Mouse (Mus musculus): ENCODE measurements around the gene Gm20696. TPM values are rescaled to one million over a fixed set of nuclear protein-coding genes. Genes with fewer than 3 reads are reported as not detected.

Gene Gm20696
- polyA plus RNA-seq, 1 experiment from 2014 or later: 6.9 TPM

GRCm38 (mm10) chr6:99683974-99684373 is 17.4 kb upstream of the Gm20696 start:
- Histone ChIP-seq H3K36me3 (no peaks in the 10 kb centered on the region), H3K27me3 (0 out of 2 replicates have a peak, but pooled peaks cover 14% of the 10 kb centered on the region), H3K4me2 (replicated peaks) (no peak overlapping the region), H3K9me3 (no peaks in the 10 kb centered on the region), H3K4me1 (no peaks in the 10 kb centered on the region), H3K4me3 (no peak overlapping the region), H3K9ac (replicated peaks) (no peak overlapping the region), H3K27ac (replicated peaks) (no peak overlapping the region)
- 91% methylated on average over 5 of the region's 5 CpGs for WGBS
- ATAC-seq (ENCODE audit: low FRiP score, low read depth): no peak

- WGBS: 73% methylated on average over 11 of the region's 11 CpGs
Observed at GRCm38 (mm10) chr6:99678108-99678507, 11.5 kb upstream of the Gm20696 start.

GRCm38 (mm10) chr6:99677325-99677724 is 10.7 kb upstream of the Gm20696 start:
- ATAC-seq (ENCODE audit: low FRiP score, low read depth): no peak
- no peaks in the 10 kb centered on the region for H3K9me3 ChIP-seq
- no peak overlapping the region for H3K27ac ChIP-seq (replicated peaks)
- peaks cover 6% of the 10 kb centered on the region; the same call in 1 of the 2 replicates for H3K4me1 ChIP-seq
- H3K4me3 ChIP-seq: no peak overlapping the region
- no peak overlapping the region for H3K4me2 ChIP-seq (replicated peaks)
- no peaks in the 10 kb centered on the region for H3K27me3 ChIP-seq
- H3K9ac ChIP-seq (replicated peaks): no peak overlapping the region
- WGBS: 91% methylated on average over 8 of the region's 8 CpGs
- H3K36me3 ChIP-seq: no peaks in the 10 kb centered on the region

More at GRCm38 (mm10) chr6:99678108-99678507, 11.5 kb upstream of the Gm20696 start:
- peaks cover 6% of the 10 kb centered on the region; the same call in 1 of the 2 replicates for H3K4me1 ChIP-seq
- H3K4me2 ChIP-seq (replicated peaks): no peak overlapping the region
- H3K27me3 ChIP-seq: no peaks in the 10 kb centered on the region
- no peak for ATAC-seq (ENCODE audit: low FRiP score, low read depth)
- 0 out of 2 replicates have a peak overlapping the region, but pooled peaks have one; percentile 7 for H3K27ac ChIP-seq (replicated peaks)
- H3K4me3 ChIP-seq: no peak overlapping the region
- H3K36me3 ChIP-seq: no peaks in the 10 kb centered on the region
- H3K9me3 ChIP-seq: no peaks in the 10 kb centered on the region
- H3K9ac ChIP-seq (replicated peaks): no peak overlapping the region

- Histone ChIP-seq H3K4me3 (no peak overlapping the region), H3K27me3 (peaks cover 9% of the 10 kb centered on the region; the same call in 1 of the 2 replicates), H3K4me1 (peaks cover 24% of the 10 kb centered on the region), H3K4me2 (replicated peaks) (no peak overlapping the region), H3K9ac (replicated peaks) (no peak overlapping the region), H3K27ac (replicated peaks) (0 out of 2 replicates have a peak overlapping the region, but pooled peaks have one; percentile 25), H3K36me3 (no peaks in the 10 kb centered on the region), H3K9me3 (no peaks in the 10 kb centered on the region)
- no peak for ATAC-seq (ENCODE audit: low FRiP score, low read depth)
- WGBS: 67% methylated on average over 4 of the region's 4 CpGs
Observed at GRCm38 (mm10) chr6:99674482-99674881, 7.9 kb upstream of the Gm20696 start.

- Histone ChIP-seq H3K27me3 (peaks cover 25% of the 10 kb centered on the region), H3K4me1 (peaks cover 36% of the 10 kb centered on the region), H3K4me3 (no peak overlapping the region), H3K27ac (replicated peaks) (no peak overlapping the region), H3K9me3 (no peaks in the 10 kb centered on the region), H3K36me3 (no peaks in the 10 kb centered on the region), H3K9ac (replicated peaks) (no peak overlapping the region), H3K4me2 (replicated peaks) (no peak overlapping the region)
- WGBS: 69% methylated on average over 3 of the region's 3 CpGs
- ATAC-seq (ENCODE audit: low FRiP score, low read depth): no peak
Observed at GRCm38 (mm10) chr6:99671768-99672167, 5.2 kb upstream of the Gm20696 start.

- Histone ChIP-seq H3K9ac (replicated peaks) (no peak overlapping the region), H3K27me3 (peaks cover 25% of the 10 kb centered on the region), H3K4me2 (replicated peaks) (no peak overlapping the region), H3K4me1 (peaks cover 41% of the 10 kb centered on the region), H3K27ac (replicated peaks) (peak overlapping the region; percentile 73), H3K9me3 (no peaks in the 10 kb centered on the region), H3K4me3 (no peak overlapping the region), H3K36me3 (no peaks in the 10 kb centered on the region)
- ATAC-seq (ENCODE audit: low FRiP score, low read depth): no peak
- 68% methylated on average over 7 of the region's 7 CpGs for WGBS
Observed at GRCm38 (mm10) chr6:99670481-99671119, 4.0 kb upstream of the Gm20696 start.

- Histone ChIP-seq H3K4me2 (replicated peaks) (peak overlapping the region; percentile 21; the same call in 1 of the 2 replicates), H3K27ac (replicated peaks) (peak overlapping the region; percentile 73), H3K9me3 (no peaks in the 10 kb centered on the region), H3K27me3 (peaks cover 25% of the 10 kb centered on the region), H3K9ac (replicated peaks) (no peak overlapping the region), H3K4me1 (peaks cover 49% of the 10 kb centered on the region), H3K4me3 (no peak overlapping the region), H3K36me3 (no peaks in the 10 kb centered on the region)
- ATAC-seq (ENCODE audit: low FRiP score, low read depth): peak; percentile 72
- WGBS: 22% methylated on average over 5 of the region's 5 CpGs
Observed at GRCm38 (mm10) chr6:99669481-99670325, 3.1 kb upstream of the Gm20696 start.

DNA sequence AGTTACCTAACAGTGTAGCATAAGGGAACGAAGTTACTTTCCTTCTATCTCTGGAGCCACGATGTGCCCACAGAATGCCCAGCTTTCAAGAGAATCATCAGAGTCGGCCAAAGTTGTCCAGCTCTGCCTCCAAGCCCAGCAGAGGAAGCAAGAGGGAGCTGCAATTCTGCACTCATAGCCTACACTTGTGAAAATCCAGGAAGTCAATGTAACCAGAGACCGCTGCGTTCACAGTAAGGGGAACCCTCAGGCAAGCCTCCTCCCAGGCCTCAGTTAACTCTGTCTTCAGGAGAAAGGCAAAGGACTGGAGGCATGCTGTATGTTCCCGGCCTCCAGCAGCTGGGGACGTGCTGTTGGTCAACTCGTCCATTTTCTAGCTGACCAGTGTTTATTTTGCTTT is 693 bp upstream of the Gm20696 start:
- peak overlapping the region; percentile 91 for H3K4me2 ChIP-seq (replicated peaks)
- WGBS: 40% methylated on average over 8 of the region's 8 CpGs
- H3K4me3 ChIP-seq: peak overlapping the region; percentile 79
- H3K36me3 ChIP-seq: no peaks in the 10 kb centered on the region
- no peaks in the 10 kb centered on the region for H3K9me3 ChIP-seq
- H3K27ac ChIP-seq (replicated peaks): peak overlapping the region; percentile 79
- H3K27me3 ChIP-seq: peaks cover 29% of the 10 kb centered on the region
- H3K9ac ChIP-seq (replicated peaks): no peak overlapping the region; the same call in 1 of the 2 replicates
- no peak for ATAC-seq (ENCODE audit: low FRiP score, low read depth)
- H3K4me1 ChIP-seq: peaks cover 58% of the 10 kb centered on the region

DNA sequence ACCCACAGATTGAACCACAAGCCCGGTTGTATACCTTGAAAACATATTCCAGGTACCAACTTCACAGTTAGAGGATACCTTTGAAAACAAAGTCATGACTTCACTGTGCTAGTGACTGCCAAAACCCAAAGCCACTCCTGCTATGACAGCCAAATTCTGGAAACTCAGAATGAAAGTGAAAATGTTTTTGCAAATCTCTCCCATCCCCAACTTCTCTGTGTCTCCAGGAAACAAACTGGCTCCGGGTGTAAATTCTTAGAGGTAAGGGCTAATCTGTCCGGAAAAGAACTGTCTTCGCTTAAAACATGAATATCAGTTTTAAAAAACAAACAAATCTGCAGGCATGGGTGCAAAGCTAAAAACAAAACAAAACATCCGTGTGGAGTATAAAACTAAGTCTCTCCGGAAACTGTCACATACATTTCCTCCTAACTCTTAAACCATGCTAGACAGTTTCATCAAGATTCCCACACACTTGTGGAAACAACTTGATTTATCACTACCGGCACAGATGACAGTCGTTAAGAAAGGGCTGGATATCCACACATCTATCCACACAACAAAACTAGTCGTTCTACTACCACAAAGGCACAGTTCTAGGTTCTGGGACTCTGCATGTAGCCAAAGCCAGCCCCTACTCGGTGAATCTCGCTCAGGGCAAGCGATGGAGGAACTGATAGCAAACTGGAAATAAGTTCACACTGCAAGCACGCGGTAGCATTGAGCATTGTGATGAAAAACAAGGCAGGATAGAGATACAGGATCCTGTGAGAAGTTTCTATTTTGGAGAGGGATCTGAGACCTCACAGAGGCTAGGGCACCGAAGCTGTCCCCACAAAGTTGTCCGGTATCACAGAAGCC is 910 bp downstream of the Gm20696 start:
- ATAC-seq (ENCODE audit: low FRiP score, low read depth): no peak
- Histone ChIP-seq H3K9me3 (no peaks in the 10 kb centered on the region), H3K9ac (replicated peaks) (peak overlapping the region; percentile 82), H3K27ac (replicated peaks) (peak overlapping the region; percentile 79; the same call in 1 of the 2 replicates), H3K4me1 (peaks cover 55% of the 10 kb centered on the region), H3K36me3 (no peaks in the 10 kb centered on the region), H3K4me2 (replicated peaks) (peak overlapping the region; percentile 91), H3K27me3 (peaks cover 22% of the 10 kb centered on the region), H3K4me3 (peak overlapping the region; percentile 79)
- 36% methylated on average over 16 of the region's 16 CpGs for WGBS

GRCm38 (mm10) chr6:99663232-99663631 is 3.4 kb downstream of the Gm20696 start:
- WGBS: 77% methylated on average over 8 of the region's 8 CpGs
- ATAC-seq (ENCODE audit: low FRiP score, low read depth): no peak

DNA sequence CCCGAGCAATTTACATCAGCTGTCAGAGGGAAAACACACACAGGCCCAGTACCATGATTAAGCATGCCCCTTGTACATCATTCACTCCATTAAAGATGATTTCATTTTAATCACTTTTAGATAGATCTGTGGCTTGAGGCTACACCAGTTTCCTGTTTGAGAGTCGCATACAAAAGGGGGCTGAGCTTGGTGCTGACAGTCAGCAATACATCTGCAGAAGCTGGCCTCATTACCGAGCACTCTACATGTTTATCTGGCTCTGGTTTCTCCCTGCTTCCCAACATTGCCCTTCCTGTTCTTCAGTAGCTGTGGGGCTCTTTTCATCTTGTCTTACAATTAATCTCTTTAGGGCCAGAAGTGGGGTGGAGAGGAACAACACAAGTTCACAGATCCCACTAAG is 6.2 kb downstream of the Gm20696 start:
- no peak overlapping the region for H3K4me3 ChIP-seq
- ATAC-seq (ENCODE audit: low FRiP score, low read depth): no peak
- peaks cover 30% of the 10 kb centered on the region for H3K4me1 ChIP-seq
- no peak overlapping the region for H3K4me2 ChIP-seq (replicated peaks)
- H3K27ac ChIP-seq (replicated peaks): 0 out of 2 replicates have a peak overlapping the region, but pooled peaks have one; percentile 20
- no peak overlapping the region for H3K9ac ChIP-seq (replicated peaks)
- H3K36me3 ChIP-seq: no peaks in the 10 kb centered on the region
- H3K9me3 ChIP-seq: no peaks in the 10 kb centered on the region
- WGBS: 69% methylated on average over 3 of the region's 3 CpGs
- 0 out of 2 replicates have a peak, but pooled peaks cover 3% of the 10 kb centered on the region for H3K27me3 ChIP-seq

More at GRCm38 (mm10) chr6:99663232-99663631, 3.4 kb downstream of the Gm20696 start:
- H3K9ac ChIP-seq (replicated peaks): no peak overlapping the region
- H3K27ac ChIP-seq (replicated peaks): no peak overlapping the region
- H3K4me2 ChIP-seq (replicated peaks): no peak overlapping the region
- peaks cover 43% of the 10 kb centered on the region for H3K4me1 ChIP-seq
- no peak overlapping the region for H3K4me3 ChIP-seq
- H3K36me3 ChIP-seq: no peaks in the 10 kb centered on the region
- no peaks in the 10 kb centered on the region for H3K9me3 ChIP-seq
- peaks cover 13% of the 10 kb centered on the region for H3K27me3 ChIP-seq

Data from midbrain, embryonic 12.5 days (tissue).